Mouse (Mus musculus) olfactory bulb, adult 2 months (tissue): ENCODE results near the gene Il18r1. TPM values are rescaled to one million over a fixed set of nuclear protein-coding genes. Genes with fewer than 3 reads are reported as not detected.

Experiments
- H3K27ac ChIP-seq: fragments of 200-500 bp; 2 replicates; pipeline ENCODE4 v1.5.1; 2012; ENCODE audit warnings: low read depth, low read length; ENCODE audit not compliant: insufficient read depth
- H3K4me1 ChIP-seq: fragments of 200-500 bp; 2 replicates; pipeline ENCODE4 v1.6.1; 2012; ENCODE audit warnings: low read length; ENCODE audit not compliant: control insufficient read depth, insufficient read depth
- H3K4me3 ChIP-seq: fragments of 200-500 bp; 2 replicates; pipeline ENCODE4 v1.5.1; 2012; ENCODE audit warnings: mild to moderate bottlenecking, low read depth, low read length, moderate library complexity; ENCODE audit not compliant: insufficient read depth
- CTCF ChIP-seq: fragments of 200-500 bp; IDR thresholded peaks from 2 replicates; pipeline ENCODE4 v1.5.1; 2012; ENCODE audit warnings: low read depth, mild to moderate bottlenecking, low read length, moderate library complexity; ENCODE audit not compliant: insufficient read depth
- POLR2A ChIP-seq: fragments of 200-500 bp; IDR thresholded peaks from 2 replicates; pipeline ENCODE4 v1.6.1; 2012; ENCODE audit warnings: mild to moderate bottlenecking, low read depth, low read length, moderate library complexity; ENCODE audit not compliant: insufficient read depth
- WGBS: fragments of 180-500 bp; shearing (Covaris S2); methylation state at CpG from one replicate; pipeline ENCODE4 v1.1.7; 2018; 5-methylcytosine and 5-hydroxymethylcytosine counted together
- polyA plus RNA-seq: library from polyadenylated mRNA; stranded (reverse); fragments of >200 nt; gene quantifications from 2 replicates; pipeline ENCODE4 v1.2.4, GENCODE M21; 2012; ENCODE audit warnings: low replicate concordance; ENCODE audit not compliant: missing spikeins, insufficient read depth, insufficient read length

Gene Il18r1
- polyA plus RNA-seq, 1 experiment = not detected

- 94% methylated on average over 6 of the region's 6 CpGs for WGBS
Observed at GRCm38 (mm10) chr1:40516364-40516763, 51.0 kb downstream of the Il18r1 start.

DNA sequence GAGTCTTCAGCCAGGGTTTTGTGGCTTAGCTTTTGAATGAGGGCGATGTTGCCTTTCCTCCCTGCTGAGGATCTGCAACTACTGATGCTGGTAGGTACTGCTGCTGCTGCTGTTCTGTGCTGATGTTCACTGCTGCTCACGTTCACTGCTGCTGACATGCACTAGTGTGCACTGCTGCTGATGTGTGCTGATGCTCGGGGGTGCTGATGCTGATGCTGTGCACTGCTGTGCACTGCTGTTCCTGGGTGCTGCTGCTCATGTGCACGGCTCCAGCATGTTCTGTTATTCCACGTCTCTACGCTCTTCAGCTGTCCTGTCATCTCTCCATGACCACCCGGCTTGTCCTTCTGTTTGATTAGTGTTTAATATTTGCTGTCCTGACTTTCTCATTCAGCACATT is 57.6 kb downstream of the Il18r1 start:
- 88% methylated on average over 7 of the region's 7 CpGs for WGBS
- no peak for TF ChIP-seq POLR2A
- no peak for TF ChIP-seq CTCF
- Histone ChIP-seq H3K4me3 (no peak overlapping the region), H3K4me1 (no peaks in the 10 kb centered on the region), H3K27ac (no peak overlapping the region)

More at GRCm38 (mm10) chr1:40516364-40516763, 51.0 kb downstream of the Il18r1 start:
- TF ChIP-seq CTCF = no peak
- no peak for TF ChIP-seq POLR2A
- Histone ChIP-seq H3K4me1 (no peaks in the 10 kb centered on the region), H3K27ac (no peak overlapping the region), H3K4me3 (no peak overlapping the region)

DNA sequence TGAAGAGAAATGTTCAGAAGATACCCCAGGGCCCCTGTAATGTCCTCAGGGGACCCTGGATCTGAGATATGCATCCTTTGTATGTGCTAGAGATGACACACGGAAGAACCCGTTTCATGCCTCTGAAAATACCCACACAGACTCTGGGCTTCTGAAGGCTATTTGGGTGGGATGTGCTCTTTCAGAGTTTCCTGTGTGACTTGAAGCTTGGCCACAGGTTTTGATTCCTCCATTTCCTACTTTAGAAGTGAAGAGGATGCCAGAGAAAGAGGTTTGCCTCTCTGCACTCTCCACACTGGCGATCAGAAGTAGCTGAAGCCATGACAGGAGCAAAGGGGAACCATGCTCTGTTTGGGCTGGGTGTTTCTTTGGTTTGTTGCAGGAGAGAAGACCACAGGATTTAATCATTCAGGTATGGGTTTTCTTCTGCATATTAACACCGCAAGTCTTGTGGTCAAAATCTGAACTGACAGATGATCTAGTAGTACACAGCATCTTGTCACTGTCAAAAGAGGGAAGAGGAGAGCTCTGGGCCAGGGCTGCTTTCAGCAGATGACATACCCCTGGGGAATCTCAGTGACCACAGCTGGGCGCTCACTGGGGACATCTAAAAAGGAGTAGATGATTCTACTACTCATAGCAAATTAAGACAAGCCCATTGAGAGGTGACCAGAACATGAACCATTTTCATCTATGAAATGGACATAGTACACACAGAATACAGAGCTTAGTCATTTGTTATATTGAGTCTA is 58.8 kb downstream of the Il18r1 start:
- Histone ChIP-seq H3K4me1 (no peaks in the 10 kb centered on the region), H3K27ac (no peak overlapping the region), H3K4me3 (no peak overlapping the region)
- no peak for TF ChIP-seq CTCF
- no peak for TF ChIP-seq POLR2A
- WGBS = 90% methylated on average over 5 of the region's 5 CpGs

DNA sequence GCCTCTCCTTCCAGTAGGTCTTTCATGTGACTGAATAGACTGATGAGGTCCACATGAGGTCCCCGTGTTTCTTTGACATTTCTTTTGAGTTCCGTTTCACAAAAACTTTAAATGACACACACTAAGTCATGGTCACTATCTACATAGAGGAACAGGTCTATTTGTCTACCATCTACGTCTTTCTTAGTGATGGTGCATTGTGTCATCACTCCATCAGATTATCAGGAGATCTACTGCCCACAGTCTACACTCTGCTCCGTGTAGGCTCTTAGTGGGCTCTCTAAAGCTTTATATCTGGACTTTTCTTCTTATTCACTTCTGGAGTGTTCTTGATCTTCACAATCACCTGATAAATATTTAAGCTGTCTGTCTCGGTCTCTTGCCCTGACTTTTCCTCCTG is 63.9 kb downstream of the Il18r1 start:
- WGBS = 93% methylated on average over 5 of the region's 5 CpGs

DNA sequence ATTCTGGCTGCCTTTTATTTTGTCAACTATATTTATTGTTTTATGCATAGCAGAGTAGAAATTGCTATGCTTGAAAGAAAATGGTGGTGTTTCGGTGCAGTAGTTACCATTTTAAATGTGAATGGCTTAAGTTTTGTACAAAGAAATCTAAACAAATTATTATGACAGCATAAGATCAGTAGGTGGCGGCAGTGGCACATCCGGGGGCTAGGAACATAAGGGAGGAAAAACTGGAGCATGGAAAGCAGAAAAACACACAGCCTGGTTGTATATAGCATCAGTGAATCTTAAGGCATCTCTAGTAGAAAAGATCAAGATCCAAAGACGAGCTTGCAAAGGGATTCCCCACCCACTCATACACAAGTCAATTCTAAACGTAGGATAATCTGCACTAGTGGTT is 72.2 kb downstream of the Il18r1 start:
- TF ChIP-seq POLR2A (no peak), CTCF (no peak)
- 82% methylated on average over 5 of the region's 5 CpGs for WGBS
- H3K4me3 ChIP-seq = no peak overlapping the region
- no peak overlapping the region for H3K27ac ChIP-seq
- H3K4me1 ChIP-seq = no peaks in the 10 kb centered on the region

More for the DNA sequence above, 63.9 kb downstream of the Il18r1 start:
- Histone ChIP-seq H3K27ac (no peak overlapping the region), H3K4me3 (no peak overlapping the region), H3K4me1 (no peaks in the 10 kb centered on the region)
- TF ChIP-seq POLR2A = no peak

- 0% methylated on average over 2 of the region's 2 CpGs for WGBS
- Histone ChIP-seq H3K4me1 (no peaks in the 10 kb centered on the region), H3K27ac (no peak overlapping the region), H3K4me3 (no peak overlapping the region)
- TF ChIP-seq CTCF (no peak), POLR2A (no peak)
Observed at GRCm38 (mm10) chr1:40544650-40545049, 79.3 kb downstream of the Il18r1 start.

DNA sequence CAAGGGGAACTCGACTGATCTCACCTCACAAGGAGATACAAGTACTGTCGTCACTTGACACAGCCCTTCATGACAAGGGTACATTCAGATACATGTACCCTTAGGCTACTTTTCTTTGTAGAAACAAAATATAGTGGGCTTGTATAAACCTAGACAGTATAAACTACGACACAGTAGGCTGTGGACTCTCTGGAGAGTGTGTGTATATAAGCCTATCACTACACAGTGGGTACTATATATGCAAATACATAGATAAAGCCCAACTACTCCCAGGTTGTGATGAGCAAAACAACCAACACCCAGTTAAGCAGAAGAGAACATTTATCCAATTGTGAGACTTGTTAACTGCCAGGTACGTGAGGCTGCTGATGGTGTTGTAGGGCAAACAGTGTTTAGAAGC is 81.3 kb downstream of the Il18r1 start:
- H3K4me1 ChIP-seq = no peaks in the 10 kb centered on the region
- H3K27ac ChIP-seq = no peak overlapping the region
- TF ChIP-seq CTCF (no peak), POLR2A (no peak)
- no peak overlapping the region for H3K4me3 ChIP-seq
- 89% methylated on average over 4 of the region's 4 CpGs for WGBS

- TF ChIP-seq POLR2A = no peak
- TF ChIP-seq CTCF = no peak
- WGBS = 59% methylated on average over 11 of the region's 11 CpGs
- Histone ChIP-seq H3K27ac (no peak overlapping the region), H3K4me3 (no peak overlapping the region), H3K4me1 (no peaks in the 10 kb centered on the region)
Observed at GRCm38 (mm10) chr1:40547064-40547572, 81.8 kb downstream of the Il18r1 start.

- no peak for TF ChIP-seq POLR2A
- TF ChIP-seq CTCF = no peak
Observed at GRCm38 (mm10) chr1:40547762-40548161, 82.4 kb downstream of the Il18r1 start.

More at GRCm38 (mm10) chr1:40547762-40548161, 82.4 kb downstream of the Il18r1 start:
- WGBS = 63% methylated on average over 10 of the region's 10 CpGs
- H3K4me3 ChIP-seq = no peak overlapping the region
- no peaks in the 10 kb centered on the region for H3K4me1 ChIP-seq
- H3K27ac ChIP-seq = no peak overlapping the region

Other genes starting within 250 kb of the Il18r1 start
- not detected in 2 replicates for gene Il1r1, start 240.5 kb upstream of the Il18r1 start, polyA plus RNA-seq
- not detected in 2 replicates for gene Il1rl2, start 140.9 kb upstream of the Il18r1 start, polyA plus RNA-seq
- not detected in 2 replicates for gene Il1rl1, start 36.0 kb upstream of the Il18r1 start, polyA plus RNA-seq
- not detected in 2 replicates for gene Il18rap, start 49.8 kb downstream of the Il18r1 start, polyA plus RNA-seq
- gene Slc9a4, start 114.5 kb downstream of the Il18r1 start, polyA plus RNA-seq = not detected in 2 replicates
- not detected in 2 replicates for gene Slc9a2, start 215.0 kb downstream of the Il18r1 start, polyA plus RNA-seq